Mouse (Mus musculus) embryonic facial prominence, embryonic 13.5 days (tissue): ENCODE data around the gene Gm20721. TPM values are rescaled to one million over a fixed set of nuclear protein-coding genes. Genes with fewer than 3 reads are reported as not detected.

ENCODE experiments used
- ATAC-seq: fragments of 200-750 bp; cut with Nextera tagmentation; 2 replicates; pipeline ENCODE4 v1.8.0; 2017; ENCODE audit warnings: low read depth; ENCODE audit not compliant: insufficient number of reproducible peaks, insufficient read depth, low FRiP score, low TSS enrichment
- H3K27ac ChIP-seq: fragments of 300-500 bp; sonication (generic); 2 replicates; pipeline ENCODE4 v1.5.1; 2015; ENCODE audit warnings: moderate library complexity, mild to moderate bottlenecking, inconsistent platforms
- H3K27me3 ChIP-seq: fragments of 300-500 bp; sonication (generic); 2 replicates; pipeline ENCODE4 v1.6.1; 2015; ENCODE audit warnings: mild to moderate bottlenecking, inconsistent platforms
- H3K36me3 ChIP-seq: fragments of 300-500 bp; sonication (generic); 2 replicates; pipeline ENCODE4 v1.6.1; 2015; ENCODE audit warnings: mild to moderate bottlenecking, inconsistent platforms
- H3K4me1 ChIP-seq: fragments of 300-500 bp; sonication (generic); 2 replicates; pipeline ENCODE4 v1.6.1; 2015; ENCODE audit warnings: inconsistent platforms
- H3K4me2 ChIP-seq: fragments of 300-500 bp; sonication (generic); 2 replicates; pipeline ENCODE4 v1.6.1; 2015; ENCODE audit warnings: moderate library complexity, mild to moderate bottlenecking, inconsistent platforms
- H3K4me3 ChIP-seq: fragments of 300-500 bp; sonication (generic); 2 replicates; pipeline ENCODE4 v1.5.1; 2015; ENCODE audit warnings: mild to moderate bottlenecking, inconsistent platforms
- H3K9ac ChIP-seq: fragments of 300-500 bp; sonication (generic); 2 replicates; pipeline ENCODE4 v1.6.1; 2015; ENCODE audit warnings: mild to moderate bottlenecking, inconsistent platforms
- H3K9me3 ChIP-seq: fragments of 300-500 bp; sonication (generic); 2 replicates; pipeline ENCODE4 v1.6.1; 2016; ENCODE audit warnings: inconsistent platforms
- WGBS: fragments of 180-500 bp; shearing (Covaris S2); methylation state at CpG from one replicate; pipeline ENCODE4 v1.1.7; 2015; ENCODE audit warnings: mixed read lengths; 5-methylcytosine and 5-hydroxymethylcytosine counted together
- polyA plus RNA-seq: library from polyadenylated mRNA; unstranded; fragments of >200 nt; fragmentation: Nextera tagmentation; extraction: Ambion mirVana; gene quantifications from 2 replicates; pipeline ENCODE4 v1.2.1, GENCODE M21; 2015

Gm20721 gene
- polyA plus RNA-seq, 1 experiment from 2014 or later = 17.1 TPM

GRCm38 (mm10) chr2:174307903-174308302 lies 38.6 kb downstream of the Gm20721 start:
- 81% methylated on average over 3 of the region's 3 CpGs for WGBS
- no peak for ATAC-seq
- no peak overlapping the region for H3K27ac ChIP-seq
- no peak overlapping the region for H3K9ac ChIP-seq
- H3K27me3 ChIP-seq = no peaks in the 10 kb centered on the region
- no peak overlapping the region for H3K4me3 ChIP-seq
- H3K36me3 ChIP-seq = no peaks in the 10 kb centered on the region
- no peak overlapping the region for H3K4me2 ChIP-seq
- peaks cover 7% of the 10 kb centered on the region; the same call in 1 of the 2 replicates for H3K4me1 ChIP-seq
- H3K9me3 ChIP-seq = no peaks in the 10 kb centered on the region

- 10% methylated on average over 5 of the region's 5 CpGs for WGBS
- Histone ChIP-seq H3K4me3 (no peak overlapping the region), H3K27ac (no peak overlapping the region), H3K4me2 (no peak overlapping the region), H3K36me3 (no peaks in the 10 kb centered on the region), H3K4me1 (no peaks in the 10 kb centered on the region), H3K9ac (no peak overlapping the region), H3K27me3 (peaks cover 5% of the 10 kb centered on the region), H3K9me3 (peaks cover 1% of the 10 kb centered on the region)
- no peak for ATAC-seq
Measured at GRCm38 (mm10) chr2:174305646-174306045, 40.9 kb downstream of the Gm20721 start.

GRCm38 (mm10) chr2:174302526-174302925 lies 44.0 kb downstream of the Gm20721 start:
- peaks cover 36% of the 10 kb centered on the region for H3K27me3 ChIP-seq
- H3K36me3 ChIP-seq = peaks cover 8% of the 10 kb centered on the region
- H3K9ac ChIP-seq = no peak overlapping the region
- H3K4me1 ChIP-seq = peaks cover 13% of the 10 kb centered on the region
- WGBS = 30% methylated on average over 6 of the region's 6 CpGs
- H3K4me3 ChIP-seq = no peak overlapping the region
- H3K9me3 ChIP-seq = peaks cover 32% of the 10 kb centered on the region
- ATAC-seq = no peak
- H3K4me2 ChIP-seq = no peak overlapping the region
- no peak overlapping the region for H3K27ac ChIP-seq

- H3K27me3 ChIP-seq = peaks cover 49% of the 10 kb centered on the region
- WGBS = 61% methylated on average over 22 of the region's 22 CpGs
- ATAC-seq = no peak
- H3K4me2 ChIP-seq = peak overlapping the region; percentile 62
- H3K9ac ChIP-seq = peak overlapping the region; percentile 51; the same call in 1 of the 2 replicates
- peaks cover 17% of the 10 kb centered on the region for H3K4me1 ChIP-seq
- H3K36me3 ChIP-seq = peaks cover 8% of the 10 kb centered on the region
- H3K27ac ChIP-seq = no peak overlapping the region
- peaks cover 50% of the 10 kb centered on the region for H3K9me3 ChIP-seq
- peak overlapping the region; percentile 39 for H3K4me3 ChIP-seq
Measured at GRCm38 (mm10) chr2:174300666-174301065, 45.8 kb downstream of the Gm20721 start.

GRCm38 (mm10) chr2:174300186-174300585 lies 46.3 kb downstream of the Gm20721 start:
- Histone ChIP-seq H3K9ac (peak overlapping the region; percentile 51), H3K4me2 (peak overlapping the region; percentile 62), H3K9me3 (peaks cover 55% of the 10 kb centered on the region), H3K27me3 (peaks cover 49% of the 10 kb centered on the region), H3K4me3 (peak overlapping the region; percentile 39), H3K4me1 (peaks cover 17% of the 10 kb centered on the region), H3K36me3 (peaks cover 8% of the 10 kb centered on the region), H3K27ac (no peak overlapping the region)
- ATAC-seq = no peak
- WGBS = 45% methylated on average over 27 of the region's 27 CpGs

- Histone ChIP-seq H3K4me3 (peak overlapping the region; percentile 39), H3K9me3 (peaks cover 59% of the 10 kb centered on the region), H3K4me1 (peaks cover 17% of the 10 kb centered on the region), H3K27me3 (peaks cover 49% of the 10 kb centered on the region), H3K36me3 (peaks cover 8% of the 10 kb centered on the region), H3K27ac (no peak overlapping the region), H3K4me2 (peak overlapping the region; percentile 62), H3K9ac (peak overlapping the region; percentile 51)
- 58% methylated on average over 34 of the region's 34 CpGs for WGBS
- ATAC-seq = no peak
Measured at GRCm38 (mm10) chr2:174299771-174300160, 46.7 kb downstream of the Gm20721 start.

GRCm38 (mm10) chr2:174299091-174299770 lies 47.3 kb downstream of the Gm20721 start:
- Histone ChIP-seq H3K36me3 (peaks cover 8% of the 10 kb centered on the region), H3K4me2 (peak overlapping the region; percentile 62), H3K4me1 (peaks cover 17% of the 10 kb centered on the region), H3K27ac (no peak overlapping the region), H3K9ac (0 out of 2 replicates have a peak overlapping the region, but pooled peaks have one; percentile 51), H3K9me3 (peaks cover 64% of the 10 kb centered on the region), H3K27me3 (peaks cover 49% of the 10 kb centered on the region), H3K4me3 (peak overlapping the region; percentile 39)
- no peak for ATAC-seq
- WGBS = 49% methylated on average over 48 of the region's 48 CpGs

- Histone ChIP-seq H3K9me3 (peaks cover 65% of the 10 kb centered on the region), H3K27me3 (peaks cover 49% of the 10 kb centered on the region), H3K27ac (no peak overlapping the region), H3K4me1 (peaks cover 18% of the 10 kb centered on the region), H3K4me2 (peak overlapping the region; percentile 62), H3K9ac (no peak overlapping the region), H3K36me3 (peaks cover 8% of the 10 kb centered on the region), H3K4me3 (peak overlapping the region; percentile 39)
- WGBS = 47% methylated on average over 33 of the region's 33 CpGs
- no peak for ATAC-seq
Measured at GRCm38 (mm10) chr2:174298471-174298870, 48.0 kb downstream of the Gm20721 start.

- peaks cover 49% of the 10 kb centered on the region for H3K27me3 ChIP-seq
- WGBS = 60% methylated on average over 19 of the region's 19 CpGs
- H3K9ac ChIP-seq = no peak overlapping the region
- H3K27ac ChIP-seq = no peak overlapping the region
- H3K4me1 ChIP-seq = peaks cover 24% of the 10 kb centered on the region
- no peak for ATAC-seq
- peaks cover 8% of the 10 kb centered on the region for H3K36me3 ChIP-seq
- H3K4me3 ChIP-seq = no peak overlapping the region
- peaks cover 65% of the 10 kb centered on the region for H3K9me3 ChIP-seq
- H3K4me2 ChIP-seq = peak overlapping the region; percentile 62; the same call in 1 of the 2 replicates
Measured at GRCm38 (mm10) chr2:174297851-174298250, 48.7 kb downstream of the Gm20721 start.

- Histone ChIP-seq H3K4me3 (peak overlapping the region; percentile 19), H3K27me3 (peaks cover 49% of the 10 kb centered on the region), H3K4me2 (peak overlapping the region; percentile 63), H3K27ac (no peak overlapping the region), H3K36me3 (peaks cover 8% of the 10 kb centered on the region), H3K9me3 (peaks cover 65% of the 10 kb centered on the region), H3K9ac (no peak overlapping the region), H3K4me1 (peaks cover 31% of the 10 kb centered on the region)
- ATAC-seq = no peak
- 57% methylated on average over 29 of the region's 29 CpGs for WGBS
Measured at GRCm38 (mm10) chr2:174297086-174297571, 49.4 kb downstream of the Gm20721 start.

GRCm38 (mm10) chr2:174295900-174296465 lies 50.5 kb downstream of the Gm20721 start:
- Histone ChIP-seq H3K27me3 (peaks cover 47% of the 10 kb centered on the region), H3K36me3 (peaks cover 8% of the 10 kb centered on the region), H3K9ac (peak overlapping the region; percentile 54), H3K4me3 (peak overlapping the region; percentile 65), H3K9me3 (peaks cover 65% of the 10 kb centered on the region), H3K27ac (no peak overlapping the region), H3K4me1 (peaks cover 42% of the 10 kb centered on the region), H3K4me2 (peak overlapping the region; percentile 63)
- no peak for ATAC-seq
- 52% methylated on average over 29 of the region's 29 CpGs for WGBS
